Mouse (Mus musculus) layer of hippocampus, adult 11-12 months (tissue): Measurements from ENCODE around the gene Tmem52b.

Experiments
- DNase-seq: peaks from one replicate; pipeline ENCODE4 v3.0.0; 2022; ENCODE audit warnings: low spot score

Gene Tmem52b

GRCm38 (mm10) chr6:129532556-129532941 lies 20.2 kb downstream of the Tmem52b start:
- peak; percentile 69 for DNase-seq

- peak; percentile 88 for DNase-seq
These were observed 20.8 kb downstream of the Tmem52b start, which contains the start of gene Gabarapl1 for GRCm38 (mm10) chr6:129532942-129533860. Gabarapl1 (plus strand) TSS chr6:129533160.

- DNase-seq = no peak
These were observed 21.7 kb downstream of the Tmem52b start for GRCm38 (mm10) chr6:129534057-129534456.

GRCm38 (mm10) chr6:129534627-129535190 lies 22.4 kb downstream of the Tmem52b start:
- DNase-seq = no peak

- no peak for DNase-seq
These were observed 23.4 kb downstream of the Tmem52b start for GRCm38 (mm10) chr6:129535723-129536122.

- DNase-seq = no peak
These were observed 26.2 kb downstream of the Tmem52b start for GRCm38 (mm10) chr6:129538555-129538954.

- peak; percentile 32 for DNase-seq
These were observed 29.6 kb downstream of the Tmem52b start for GRCm38 (mm10) chr6:129541931-129542330.

- no peak for DNase-seq
These were observed 30.2 kb downstream of the Tmem52b start for GRCm38 (mm10) chr6:129542540-129542939.

GRCm38 (mm10) chr6:129543709-129544606 lies 31.6 kb downstream of the Tmem52b start:
- peak; percentile 81 for DNase-seq

- DNase-seq = no peak
These were observed 34.9 kb downstream of the Tmem52b start for GRCm38 (mm10) chr6:129547277-129547676.

- no peak for DNase-seq
These were observed 35.7 kb downstream of the Tmem52b start for GRCm38 (mm10) chr6:129548009-129548408.

- no peak for DNase-seq
These were observed 45.1 kb downstream of the Tmem52b start for GRCm38 (mm10) chr6:129557298-129558023.

- DNase-seq = peak; percentile 74
These were observed 46.7 kb downstream of the Tmem52b start for GRCm38 (mm10) chr6:129558946-129559640.

- no peak for DNase-seq
These were observed 47.3 kb downstream of the Tmem52b start for GRCm38 (mm10) chr6:129559641-129560027.

GRCm38 (mm10) chr6:129565257-129565656 lies 52.9 kb downstream of the Tmem52b start:
- no peak for DNase-seq
